Mouse (Mus musculus) kidney, postnatal 0 days (tissue): ENCODE data around the gene Arfrp1. TPM values are rescaled to one million over a fixed set of nuclear protein-coding genes. Genes with fewer than 3 reads are reported as not detected.

Source experiments
- ATAC-seq: fragments of 200-750 bp; cut with Nextera tagmentation; replicated peaks from 2 replicates; pipeline ENCODE4 v1.8.0; 2017; ENCODE audit warnings: low read depth, moderate number of reproducible peaks, moderate TSS enrichment, moderate library complexity; ENCODE audit not compliant: low FRiP score
- DNase-seq: peaks from one replicate; pipeline ENCODE4 v3.0.0-alpha.2; 2016; ENCODE audit warnings: low spot score
- H3K27ac ChIP-seq: fragments of 300-500 bp; sonication (generic); 2 replicates; pipeline ENCODE4 v1.5.1; 2014; ENCODE audit warnings: mild to moderate bottlenecking
- H3K27me3 ChIP-seq: fragments of 300-500 bp; sonication (generic); 2 replicates; pipeline ENCODE4 v1.6.1; 2014; ENCODE audit warnings: low read length, mixed read lengths; ENCODE audit not compliant: insufficient read depth
- H3K36me3 ChIP-seq: fragments of 300-500 bp; sonication (generic); 2 replicates; pipeline ENCODE4 v1.6.1; 2014; ENCODE audit warnings: low read length, mixed read lengths; ENCODE audit not compliant: insufficient read depth
- H3K4me1 ChIP-seq: fragments of 300-500 bp; sonication (generic); replicated peaks from 2 replicates; pipeline ENCODE4 v1.6.1; 2014; ENCODE audit warnings: antibody characterized with exemption, low read length, mixed read lengths; ENCODE audit not compliant: insufficient read depth
- H3K4me2 ChIP-seq: fragments of 300-500 bp; sonication (generic); 2 replicates; pipeline ENCODE4 v1.6.1; 2014; ENCODE audit warnings: mild to moderate bottlenecking, low read length, moderate library complexity, mixed read lengths
- H3K4me3 ChIP-seq: fragments of 300-500 bp; sonication (generic); replicated peaks from 2 replicates; pipeline ENCODE4 v1.5.1; 2014; ENCODE audit warnings: low read depth, low read length
- H3K9ac ChIP-seq: fragments of 300-500 bp; sonication (generic); 2 replicates; pipeline ENCODE4 v1.6.1; 2014; ENCODE audit warnings: low read depth, low read length
- H3K9me3 ChIP-seq: fragments of 300-500 bp; sonication (generic); replicated peaks from 2 replicates; pipeline ENCODE4 v1.6.1; 2016; ENCODE audit warnings: low read length, inconsistent platforms, mixed read lengths
- CTCF ChIP-seq: IDR thresholded peaks from 2 replicates; pipeline ENCODE4 v1.5.1; 2016; ENCODE audit warnings: antibody characterized with exemption, low read depth, mild to moderate bottlenecking, moderate library complexity
- WGBS: fragments of 180-500 bp; shearing (Covaris S2); extraction: QIAGEN DNeasy Blood & Tissue Kit; methylation state at CpG from one replicate; pipeline ENCODE4 v1.1.7; 2014; 5-methylcytosine and 5-hydroxymethylcytosine counted together
- polyA plus RNA-seq: library from polyadenylated mRNA; unstranded; fragments of >200 nt; fragmentation: Nextera tagmentation; extraction: Ambion mirVana; gene quantifications from 2 replicates; pipeline ENCODE4 v1.2.1, GENCODE M21; 2015

The Arfrp1 gene
- polyA plus RNA-seq, 1 experiment from 2014 or later: 48.7 TPM

DNA sequence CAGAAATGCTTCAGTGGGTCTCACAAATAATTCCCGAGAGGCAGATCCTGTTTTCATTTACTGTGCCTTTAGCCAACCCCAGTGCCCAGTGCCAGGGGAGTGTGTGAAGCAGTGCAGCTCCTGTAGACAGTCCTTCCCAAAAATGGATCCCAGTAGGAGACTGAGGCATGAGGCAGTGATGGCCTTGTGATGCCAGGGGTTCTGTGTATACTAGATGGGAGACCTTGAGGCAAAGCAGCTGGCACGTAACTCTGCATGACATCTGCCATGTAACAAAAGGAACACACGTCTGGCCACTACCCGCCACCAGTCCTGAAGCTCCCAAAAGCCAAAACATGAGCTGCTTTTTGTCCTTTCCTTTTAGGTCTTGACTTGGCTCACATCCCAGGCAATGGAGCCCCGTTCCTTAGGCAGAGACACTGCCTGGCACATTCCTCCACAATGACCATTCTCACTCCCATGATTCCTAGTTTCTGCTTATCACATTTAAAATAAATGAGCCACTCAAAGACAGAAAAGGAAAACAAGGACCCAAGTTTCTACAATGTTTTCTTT, 32.1 kb upstream of the Arfrp1 start:
- H3K9ac ChIP-seq: no peak overlapping the region
- H3K9me3 ChIP-seq: no peaks in the 10 kb centered on the region
- no peaks in the 10 kb centered on the region for H3K4me1 ChIP-seq
- DNase-seq (no peak), ATAC-seq (no peak)
- TF ChIP-seq CTCF: no peak
- 67% methylated on average over 5 of the region's 5 CpGs for WGBS
- no peak overlapping the region for H3K27ac ChIP-seq
- no peaks in the 10 kb centered on the region for H3K27me3 ChIP-seq
- 0 out of 2 replicates have a peak, but pooled peaks cover 4% of the 10 kb centered on the region for H3K36me3 ChIP-seq
- H3K4me2 ChIP-seq: no peak overlapping the region
- H3K4me3 ChIP-seq: no peak overlapping the region

DNA sequence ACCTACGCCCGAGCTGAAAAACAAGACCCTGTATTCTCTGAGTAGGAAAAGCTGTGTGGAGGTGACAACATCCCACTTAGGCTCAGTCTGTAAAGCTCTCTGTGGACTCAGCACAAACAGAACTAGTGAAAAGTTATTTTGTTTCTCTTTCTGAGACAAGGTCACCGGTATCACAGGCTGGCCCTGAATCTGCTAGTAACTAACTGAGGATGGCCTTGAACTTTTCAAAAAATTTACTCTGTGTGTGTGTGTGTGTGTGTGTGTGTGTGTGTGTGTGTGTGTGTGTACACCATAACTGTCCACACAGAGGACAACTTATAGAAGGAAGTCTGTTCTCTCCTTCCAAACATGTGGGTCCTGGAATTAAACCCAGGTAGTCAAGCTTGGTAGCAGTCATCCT, 28.9 kb upstream of the Arfrp1 start:
- H3K4me1 ChIP-seq: no peaks in the 10 kb centered on the region
- H3K9me3 ChIP-seq: no peaks in the 10 kb centered on the region
- no peak overlapping the region for H3K27ac ChIP-seq
- H3K27me3 ChIP-seq: no peaks in the 10 kb centered on the region
- H3K36me3 ChIP-seq: peaks cover 17% of the 10 kb centered on the region; the same call in 1 of the 2 replicates
- H3K4me2 ChIP-seq: no peak overlapping the region
- no peak overlapping the region for H3K4me3 ChIP-seq
- WGBS: 93% methylated on average over 3 of the region's 3 CpGs
- no peak for DNase-seq
- no peak for TF ChIP-seq CTCF
- ATAC-seq: no peak
- no peak overlapping the region for H3K9ac ChIP-seq

DNA sequence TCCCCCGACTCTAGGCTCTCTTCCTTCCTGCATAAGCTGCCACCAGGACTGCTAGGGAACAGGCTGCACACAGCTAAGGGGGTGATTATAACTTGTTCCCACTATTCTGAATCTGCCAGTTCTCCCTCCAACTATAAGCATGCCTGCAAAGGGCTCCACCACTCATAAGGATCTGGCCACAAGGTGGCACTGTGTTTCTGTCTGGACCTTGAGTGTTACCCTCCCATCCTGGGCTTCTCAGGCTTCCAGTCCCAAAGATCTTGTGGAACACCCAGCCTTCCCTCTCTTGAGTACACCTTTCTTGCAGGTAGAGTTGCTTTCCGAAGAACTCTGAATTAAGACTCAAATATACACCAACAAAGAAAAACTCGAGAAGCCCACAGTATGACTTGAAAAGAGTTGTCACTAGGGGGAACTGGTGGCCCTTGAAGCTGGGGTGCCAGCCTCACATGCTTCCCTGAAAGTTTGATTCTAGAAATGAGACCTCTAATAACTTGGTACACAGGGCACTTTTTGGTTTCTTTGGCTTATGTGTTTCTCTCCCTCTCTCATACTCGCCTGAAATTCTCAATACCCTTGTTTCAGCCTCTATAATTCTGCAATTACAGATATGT, 27.5 kb upstream of the Arfrp1 start:
- Histone ChIP-seq H3K4me1 (no peaks in the 10 kb centered on the region), H3K9me3 (no peaks in the 10 kb centered on the region), H3K4me3 (no peak overlapping the region), H3K4me2 (no peak overlapping the region), H3K36me3 (peaks cover 17% of the 10 kb centered on the region; the same call in 1 of the 2 replicates), H3K27ac (no peak overlapping the region), H3K9ac (no peak overlapping the region), H3K27me3 (no peaks in the 10 kb centered on the region)
- WGBS: 36% methylated on average over 4 of the region's 4 CpGs
- DNase-seq (peak; percentile 92), ATAC-seq (peak; percentile 62)
- TF ChIP-seq CTCF: peak; percentile 94

DNA sequence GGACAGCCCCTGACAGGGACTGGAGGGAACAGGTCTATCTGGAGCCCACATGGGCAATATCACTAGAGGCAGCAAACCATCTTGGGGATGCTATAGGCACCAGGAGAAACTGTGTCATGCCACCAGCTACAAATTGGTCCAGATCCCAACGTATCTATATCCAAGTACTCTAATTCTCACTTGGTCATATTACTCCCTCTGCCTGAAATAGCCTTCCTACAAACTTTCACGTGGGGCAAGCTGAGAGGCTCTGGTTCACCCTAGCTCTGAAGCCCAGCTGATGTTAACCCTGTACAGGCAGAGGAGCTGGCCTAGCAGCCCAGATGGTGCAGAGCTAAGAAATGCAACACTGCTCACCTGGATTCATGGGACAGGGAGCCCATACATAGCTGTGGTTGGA, 26.3 kb upstream of the Arfrp1 start:
- Histone ChIP-seq H3K4me3 (no peak overlapping the region), H3K4me1 (no peaks in the 10 kb centered on the region), H3K9ac (no peak overlapping the region), H3K27ac (no peak overlapping the region), H3K9me3 (no peaks in the 10 kb centered on the region), H3K27me3 (no peaks in the 10 kb centered on the region), H3K36me3 (peaks cover 20% of the 10 kb centered on the region; the same call in 1 of the 2 replicates), H3K4me2 (no peak overlapping the region)
- 63% methylated on average over 2 of the region's 2 CpGs for WGBS
- no peak for ATAC-seq
- DNase-seq: no peak
- TF ChIP-seq CTCF: no peak

DNA sequence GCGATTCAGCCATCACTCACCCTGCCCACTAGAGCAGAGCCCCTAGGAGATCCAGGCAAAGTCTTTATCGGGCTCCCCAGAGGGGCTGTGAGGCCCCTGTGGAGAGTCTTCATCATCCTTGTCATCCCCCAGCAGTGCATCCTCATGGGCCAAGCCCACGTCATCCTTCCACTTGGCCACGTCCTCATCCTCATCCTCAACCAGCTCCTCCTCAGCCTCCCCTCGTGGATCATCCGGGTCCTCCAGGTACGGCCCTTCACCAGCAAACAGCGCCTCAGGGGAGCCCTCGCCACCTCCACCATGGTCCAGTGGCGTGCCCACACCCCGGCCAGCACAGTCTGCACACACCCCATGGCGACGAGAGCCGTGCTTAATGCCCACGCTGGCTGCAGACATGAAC, 25.8 kb upstream of the Arfrp1 start:
- WGBS: 90% methylated on average over 15 of the region's 15 CpGs
- H3K4me2 ChIP-seq: no peak overlapping the region
- no peak overlapping the region for H3K9ac ChIP-seq
- no peak for ATAC-seq
- H3K4me3 ChIP-seq: no peak overlapping the region
- TF ChIP-seq CTCF: no peak
- H3K27me3 ChIP-seq: no peaks in the 10 kb centered on the region
- no peak overlapping the region for H3K27ac ChIP-seq
- H3K9me3 ChIP-seq: no peaks in the 10 kb centered on the region
- no peak for DNase-seq
- H3K36me3 ChIP-seq: peaks cover 25% of the 10 kb centered on the region; the same call in 1 of the 2 replicates
- no peaks in the 10 kb centered on the region for H3K4me1 ChIP-seq

DNA sequence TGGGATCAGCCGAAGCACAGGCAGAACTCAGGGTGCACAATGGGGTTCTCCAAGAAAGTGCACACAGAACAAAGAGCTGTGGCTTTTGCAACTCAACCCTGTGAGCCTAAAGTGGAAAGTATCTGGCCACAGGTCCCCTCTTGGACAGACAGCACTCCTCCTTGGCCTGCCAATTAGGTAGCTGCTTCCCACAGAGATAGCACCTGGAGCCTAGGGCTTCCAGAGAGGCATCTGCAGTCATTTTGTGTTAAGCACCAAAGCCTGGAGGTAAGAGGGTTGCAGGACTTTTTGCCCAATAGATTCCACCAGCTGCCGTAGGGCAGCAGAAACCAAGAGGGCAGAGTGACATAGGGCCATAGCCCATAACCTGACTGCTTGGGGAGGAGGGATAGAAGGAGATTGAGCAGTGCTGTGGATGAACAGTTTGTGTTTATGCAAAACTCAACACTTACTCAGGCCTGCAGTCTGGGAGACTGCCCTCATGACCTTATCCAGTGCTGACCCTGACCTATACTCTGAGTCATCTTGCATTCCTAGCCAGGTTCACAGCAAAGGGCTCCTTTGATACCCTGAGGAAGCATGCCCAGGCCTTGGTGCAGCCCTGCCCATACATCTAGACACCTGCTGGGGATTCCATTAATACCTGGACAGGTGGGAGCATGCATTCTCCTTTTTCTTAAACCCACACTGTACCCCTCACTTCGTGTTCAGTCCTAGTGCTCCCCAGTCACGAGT, 25.1 kb upstream of the Arfrp1 start:
- Histone ChIP-seq H3K27me3 (no peaks in the 10 kb centered on the region), H3K27ac (no peak overlapping the region), H3K9me3 (no peaks in the 10 kb centered on the region), H3K9ac (no peak overlapping the region), H3K36me3 (peaks cover 31% of the 10 kb centered on the region; the same call in 1 of the 2 replicates), H3K4me3 (no peak overlapping the region), H3K4me1 (no peaks in the 10 kb centered on the region), H3K4me2 (no peak overlapping the region)
- DNase-seq (no peak), ATAC-seq (no peak)
- no peak for TF ChIP-seq CTCF
- WGBS: 74% methylated on average over 4 of the region's 4 CpGs
